Mouse (Mus musculus): Measurements from ENCODE around the gene Fam71d.

DNA sequence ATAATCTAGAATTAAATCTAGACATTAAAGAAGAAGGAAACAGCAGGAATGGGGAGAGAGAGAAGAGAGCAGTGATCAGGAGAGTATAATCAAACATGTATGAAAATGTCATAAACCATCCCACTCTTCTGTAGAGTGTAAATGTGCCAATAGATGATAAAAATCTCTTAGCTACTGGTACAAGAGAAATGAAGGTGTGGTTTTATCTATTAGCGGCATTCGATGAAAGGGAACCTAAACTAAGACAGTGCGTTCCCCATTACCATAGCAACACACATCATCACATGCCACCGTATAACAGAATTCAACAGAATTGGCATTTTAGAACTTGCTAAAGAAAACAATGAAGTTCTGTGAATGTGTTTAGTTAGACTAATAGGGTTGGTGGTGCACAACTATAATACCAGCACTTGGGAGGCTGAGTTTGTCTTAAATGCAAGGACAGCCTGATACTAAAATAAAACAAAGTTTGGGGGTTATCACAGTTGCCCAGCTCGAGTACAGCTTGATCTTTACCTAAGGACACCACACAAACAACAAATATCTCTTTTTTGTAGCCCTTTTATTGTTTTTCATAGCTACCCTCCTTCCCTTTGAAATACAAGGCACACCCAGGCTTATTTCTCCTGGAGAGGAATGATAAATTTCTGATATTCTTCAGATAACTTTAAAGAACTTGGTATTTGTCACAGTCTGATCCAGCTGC, 13.1 kb upstream of the Fam71d start:
- no peak for TF ChIP-seq CTCF (IDR thresholded peaks at IDR 0.05 in 2 of 3, conservative IDR thresholded peaks at IDR 0.05 in 1 of 3; ENCODE audit: control insufficient read depth in 1 of 3, insufficient read depth in 1 of 3, low read depth in 2 of 3, low read length in 3 of 3, poor library complexity in 1 of 3, severe bottlenecking in 1 of 3)
- no peak for TF ChIP-seq POLR2A (IDR thresholded peaks at IDR 0.05; ENCODE audit: control insufficient read depth in 1 of 2, insufficient read depth in 1 of 2, low read depth in 1 of 2, low read length in 2 of 2, poor library complexity in 1 of 2)
- no peak for TF ChIP-seq EP300 (IDR thresholded peaks at IDR 0.05; ENCODE audit: low read depth in 1 of 2, low read length in 2 of 2)
- TF ChIP-seq ZNF384 (IDR thresholded peaks at IDR 0.05; ENCODE audit: low read depth, low read length), result no peak
- TF ChIP-seq UBTF (IDR thresholded peaks at IDR 0.05; ENCODE audit: borderline replicate concordance, insufficient read depth, low read depth, low read length), result no peak
- no peak for TF ChIP-seq ZMIZ1 (IDR thresholded peaks at IDR 0.05; ENCODE audit: low read depth, low read length)
- no peak for TF ChIP-seq MYC (IDR thresholded peaks at IDR 0.05; ENCODE audit: low read depth, low read length)
- no peak for TF ChIP-seq GATA1 (IDR thresholded peaks at IDR 0.05; ENCODE audit: low read depth, low read length)

Data from MEL (cell line).